Mouse (Mus musculus): Measurements from ENCODE around the gene Oaf. TPM values are rescaled to one million over a fixed set of nuclear protein-coding genes. Genes with fewer than 3 reads are reported as not detected.

Oaf gene
- total and polyA plus RNA-seq, 3 experiments, result not detected

GRCm38 (mm10) chr9:43271761-43272518 lies 32.2 kb upstream of the Oaf start:
- no peak overlapping the region for H3K4me2 ChIP-seq (ENCODE audit: insufficient read depth, low read depth, poor library complexity, severe bottlenecking)
- no peaks in the 10 kb centered on the region for H3K79me2 ChIP-seq (replicated peaks; ENCODE audit: control insufficient read depth, extremely low read depth, insufficient read depth, poor library complexity, severe bottlenecking)
- in situ Hi-C loops (cut with MboI; ENCODE audit: low pct_ligation_motif_present, low pct_unique_long_range_greater_than_20kb, low sequenced_read_pairs), result no loop called here
- no peaks in the 10 kb centered on the region for H3K9me3 ChIP-seq (replicated peaks; ENCODE audit: low read length)
- H3K27ac ChIP-seq (ENCODE audit: insufficient read depth, low read depth), result no peak overlapping the region
- no peaks in the 10 kb centered on the region for H3K4me1 ChIP-seq (ENCODE audit: control insufficient read depth in 1 of 2, insufficient read depth in 2 of 2)
- no peak overlapping the region for H3K4me3 ChIP-seq (replicated peaks in 1 of 3; ENCODE audit: low read depth in 2 of 3, low read length in 2 of 3, poor library complexity in 1 of 3)
- H3K27me3 ChIP-seq (replicated peaks), result peaks cover 53% of the 10 kb centered on the region
- no peaks in the 10 kb centered on the region for H3K36me3 ChIP-seq (replicated peaks in 1 of 2; ENCODE audit: control insufficient read depth in 1 of 2, insufficient read depth in 1 of 2, low read length in 1 of 2)
- DNase-seq (ENCODE audit: extremely low read depth), result no peak
- no peak overlapping the region for H3K9ac ChIP-seq (ENCODE audit: insufficient read depth, low read depth)
- TF ChIP-seq TCF12 (IDR thresholded peaks at IDR 0.05; ENCODE audit: low read depth, low read length) (no peak), MEF2A (IDR thresholded peaks at IDR 0.05; ENCODE audit: borderline replicate concordance, low read depth, low read length) (no peak), USF1 (IDR thresholded peaks at IDR 0.05; ENCODE audit: low read depth, low read length) (no peak), PAX5 (IDR thresholded peaks at IDR 0.05; ENCODE audit: low read length) (no peak), POLR2AphosphoS2 (IDR thresholded peaks at IDR 0.05; ENCODE audit: low read depth, low read length) (no peak), SIN3A (IDR thresholded peaks at IDR 0.05; ENCODE audit: low read length) (no peak), TBP (conservative IDR thresholded peaks at IDR 0.05; ENCODE audit: low read depth, low read length) (no peak)
- dilution Hi-C loops (cut with MboI; ENCODE audit: extremely low pct_ligation_motif_present, extremely low pct_unique_long_range_greater_than_20kb, low sequenced_read_pairs), result no loop called here

DNA sequence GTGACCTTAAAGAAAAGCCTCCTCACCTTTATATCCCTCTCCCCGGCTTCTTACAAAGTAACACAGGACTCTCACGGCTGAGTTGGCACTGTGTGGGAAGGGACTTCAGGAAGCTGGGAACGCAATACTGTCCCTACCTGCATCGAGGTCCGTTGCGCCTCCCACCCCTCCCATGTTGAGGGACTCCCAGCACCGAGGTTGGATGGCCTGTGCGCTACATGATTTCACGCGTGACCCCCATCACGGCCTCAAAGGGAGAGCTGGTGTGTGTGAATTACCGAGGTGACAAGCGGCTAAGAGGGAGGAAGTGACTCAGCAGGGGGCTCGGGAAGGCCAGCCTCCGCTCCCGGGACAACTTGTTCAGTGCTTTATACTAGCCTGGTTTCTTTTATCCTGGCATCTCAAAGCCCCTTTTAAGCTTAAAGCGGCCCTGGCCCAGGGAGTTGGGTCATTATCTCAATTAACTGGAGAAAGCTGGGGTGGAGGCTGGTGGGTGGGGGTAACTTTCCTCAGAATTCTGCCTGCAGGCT lies 31.1 kb upstream of the Oaf start:
- in situ Hi-C loops (cut with MboI; ENCODE audit: low pct_ligation_motif_present, low pct_unique_long_range_greater_than_20kb, low sequenced_read_pairs), result no loop called here
- peaks cover 46% of the 10 kb centered on the region for H3K27me3 ChIP-seq (replicated peaks)
- H3K4me3 ChIP-seq (replicated peaks in 1 of 3; ENCODE audit: low read depth in 2 of 3, low read length in 2 of 3, poor library complexity in 1 of 3), result no peak overlapping the region
- dilution Hi-C loops (cut with MboI; ENCODE audit: extremely low pct_ligation_motif_present, extremely low pct_unique_long_range_greater_than_20kb, low sequenced_read_pairs), result no loop called here
- H3K9me3 ChIP-seq (replicated peaks; ENCODE audit: low read length), result no peaks in the 10 kb centered on the region
- no peak for TF ChIP-seq RCOR1 (conservative IDR thresholded peaks at IDR 0.05; ENCODE audit: low read depth, low read length)
- TF ChIP-seq MAFK (IDR thresholded peaks at IDR 0.05; ENCODE audit: insufficient replicate concordance, low read length), result no peak
- TF ChIP-seq ELF1 (IDR thresholded peaks at IDR 0.05; ENCODE audit: low read depth, low read length), result no peak
- TF ChIP-seq MEF2A (IDR thresholded peaks at IDR 0.05; ENCODE audit: borderline replicate concordance, low read depth, low read length), result no peak
- TF ChIP-seq SIN3A (IDR thresholded peaks at IDR 0.05; ENCODE audit: low read length), result no peak
- TF ChIP-seq USF1 (IDR thresholded peaks at IDR 0.05; ENCODE audit: low read depth, low read length), result no peak
- no peak for TF ChIP-seq JUN (IDR thresholded peaks at IDR 0.05; ENCODE audit: insufficient read depth, low read depth, low read length)
- no peak for TF ChIP-seq POLR2AphosphoS2 (IDR thresholded peaks at IDR 0.05; ENCODE audit: low read depth, low read length)
- TF ChIP-seq HCFC1 (IDR thresholded peaks at IDR 0.05; ENCODE audit: low read depth, low read length), result no peak
- TF ChIP-seq CHD2 (IDR thresholded peaks at IDR 0.05; ENCODE audit: low read length), result no peak
- no peak for TF ChIP-seq E2F4 (IDR thresholded peaks at IDR 0.05; ENCODE audit: insufficient replicate concordance, low read depth, low read length)
- no peak overlapping the region for H3K27ac ChIP-seq (ENCODE audit: insufficient read depth, low read depth)
- no peaks in the 10 kb centered on the region for H3K4me1 ChIP-seq (ENCODE audit: control insufficient read depth in 1 of 2, insufficient read depth in 2 of 2)
- no peaks in the 10 kb centered on the region for H3K36me3 ChIP-seq (replicated peaks in 1 of 2; ENCODE audit: control insufficient read depth in 1 of 2, insufficient read depth in 1 of 2, low read length in 1 of 2)
- H3K79me2 ChIP-seq (replicated peaks; ENCODE audit: control insufficient read depth, extremely low read depth, insufficient read depth, poor library complexity, severe bottlenecking), result no peaks in the 10 kb centered on the region
- H3K4me2 ChIP-seq (ENCODE audit: insufficient read depth, low read depth, poor library complexity, severe bottlenecking), result no peak overlapping the region
- no peak overlapping the region for H3K9ac ChIP-seq (ENCODE audit: insufficient read depth, low read depth)
- DNase-seq (ENCODE audit: extremely low read depth), result no peak

Measured in CH12.LX (cell line).